Mouse (Mus musculus): ENCODE data around the gene Spint5. TPM values are rescaled to one million over a fixed set of nuclear protein-coding genes. Genes with fewer than 3 reads are reported as not detected.
"Not testable (repeated sequence)": the region's sequence is repeated elsewhere in the genome, so short reads cannot be mapped to it uniquely, and the experiment has no call there.

Gene Spint5
- polyA plus RNA-seq, 1 experiment from 2014 or later = not detected

GRCm38 (mm10) chr2:164698201-164698600 is 16.9 kb upstream of the Spint5 start, which contains the start of gene Spint4:
TSS of gene Spint4 (plus strand) at chr2:164698501.
- Histone ChIP-seq H3K36me3 (ENCODE audit: control insufficient read depth, insufficient read depth) (no peaks in the 10 kb centered on the region), H3K4me2 (ENCODE audit: low read length) (no peak within 1 kb of the TSS), H3K27ac (ENCODE audit: low read length) (no peak within 1 kb of the TSS), H3K4me1 (replicated peaks; ENCODE audit: control insufficient read depth, insufficient read depth, low read length) (no peaks in the 10 kb centered on the region), H3K4me3 (replicated peaks; ENCODE audit: low read length) (no peak within 1 kb of the TSS), H3K9ac (replicated peaks; ENCODE audit: low read depth, low read length) (no peak within 1 kb of the TSS), H3K27me3 (replicated peaks; ENCODE audit: control insufficient read depth, insufficient read depth, low read length) (no peaks in the 10 kb centered on the region), H3K9me3 (ENCODE audit: control insufficient read depth, low read length) (no peaks in the 10 kb centered on the region)
- ATAC-seq = no peak
- 72% methylated on average over 4 of the region's 4 CpGs for WGBS

GRCm38 (mm10) chr2:164700959-164701358 is 14.1 kb upstream of the Spint5 start:
- Histone ChIP-seq H3K27me3 (replicated peaks; ENCODE audit: control insufficient read depth, insufficient read depth, low read length) (no peaks in the 10 kb centered on the region), H3K4me3 (replicated peaks; ENCODE audit: low read length) (no peak overlapping the region), H3K27ac (ENCODE audit: low read length) (no peak overlapping the region), H3K36me3 (ENCODE audit: control insufficient read depth, insufficient read depth) (no peaks in the 10 kb centered on the region), H3K9me3 (ENCODE audit: control insufficient read depth, low read length) (no peaks in the 10 kb centered on the region), H3K4me2 (ENCODE audit: low read length) (no peak overlapping the region), H3K9ac (replicated peaks; ENCODE audit: low read depth, low read length) (no peak overlapping the region), H3K4me1 (replicated peaks; ENCODE audit: control insufficient read depth, insufficient read depth, low read length) (no peaks in the 10 kb centered on the region)
- no peak for ATAC-seq
- WGBS = 83% methylated on average over 5 of the region's 5 CpGs

GRCm38 (mm10) chr2:164701761-164702160 is 13.3 kb upstream of the Spint5 start:
- Histone ChIP-seq H3K36me3 (ENCODE audit: control insufficient read depth, insufficient read depth) (no peaks in the 10 kb centered on the region), H3K9me3 (ENCODE audit: control insufficient read depth, low read length) (no peaks in the 10 kb centered on the region), H3K4me1 (replicated peaks; ENCODE audit: control insufficient read depth, insufficient read depth, low read length) (no peaks in the 10 kb centered on the region), H3K27me3 (replicated peaks; ENCODE audit: control insufficient read depth, insufficient read depth, low read length) (no peaks in the 10 kb centered on the region), H3K9ac (replicated peaks; ENCODE audit: low read depth, low read length) (no peak overlapping the region), H3K4me2 (ENCODE audit: low read length) (no peak overlapping the region), H3K27ac (ENCODE audit: low read length) (no peak overlapping the region), H3K4me3 (replicated peaks; ENCODE audit: low read length) (no peak overlapping the region)
- ATAC-seq = no peak
- WGBS = 92% methylated on average over 5 of the region's 5 CpGs

- WGBS = 86% methylated on average over 5 of the region's 5 CpGs
- no peaks in the 10 kb centered on the region for H3K9me3 ChIP-seq (ENCODE audit: control insufficient read depth, low read length)
- H3K36me3 ChIP-seq (ENCODE audit: control insufficient read depth, insufficient read depth) = no peaks in the 10 kb centered on the region
- H3K4me2 ChIP-seq (ENCODE audit: low read length) = no peak overlapping the region
- no peak for ATAC-seq
- H3K9ac ChIP-seq (replicated peaks; ENCODE audit: low read depth, low read length) = no peak overlapping the region
- H3K4me1 ChIP-seq (replicated peaks; ENCODE audit: control insufficient read depth, insufficient read depth, low read length) = no peaks in the 10 kb centered on the region
- H3K4me3 ChIP-seq (replicated peaks; ENCODE audit: low read length) = no peak overlapping the region
- no peaks in the 10 kb centered on the region for H3K27me3 ChIP-seq (replicated peaks; ENCODE audit: control insufficient read depth, insufficient read depth, low read length)
- no peak overlapping the region for H3K27ac ChIP-seq (ENCODE audit: low read length)
These were observed 10.9 kb upstream of the Spint5 start for GRCm38 (mm10) chr2:164704235-164704634.

- no peak overlapping the region for H3K4me2 ChIP-seq (ENCODE audit: low read length)
- no peak overlapping the region for H3K9ac ChIP-seq (replicated peaks; ENCODE audit: low read depth, low read length)
- no peak overlapping the region for H3K27ac ChIP-seq (ENCODE audit: low read length)
- no peaks in the 10 kb centered on the region for H3K36me3 ChIP-seq (ENCODE audit: control insufficient read depth, insufficient read depth)
- no peaks in the 10 kb centered on the region for H3K27me3 ChIP-seq (replicated peaks; ENCODE audit: control insufficient read depth, insufficient read depth, low read length)
- no peak overlapping the region for H3K4me3 ChIP-seq (replicated peaks; ENCODE audit: low read length)
- WGBS = 91% methylated on average over 6 of the region's 6 CpGs
- no peaks in the 10 kb centered on the region for H3K4me1 ChIP-seq (replicated peaks; ENCODE audit: control insufficient read depth, insufficient read depth, low read length)
- H3K9me3 ChIP-seq (ENCODE audit: control insufficient read depth, low read length) = no peaks in the 10 kb centered on the region
- no peak for ATAC-seq
These were observed 9.8 kb upstream of the Spint5 start for GRCm38 (mm10) chr2:164705328-164705727.

- H3K36me3 ChIP-seq (ENCODE audit: control insufficient read depth, insufficient read depth) = no peaks in the 10 kb centered on the region
- H3K4me1 ChIP-seq (replicated peaks; ENCODE audit: control insufficient read depth, insufficient read depth, low read length) = no peaks in the 10 kb centered on the region
- no peak for ATAC-seq
- 89% methylated on average over 14 of the region's 14 CpGs for WGBS
- H3K27ac ChIP-seq (ENCODE audit: low read length) = no peak overlapping the region
- no peak overlapping the region for H3K4me2 ChIP-seq (ENCODE audit: low read length)
- no peak overlapping the region for H3K9ac ChIP-seq (replicated peaks; ENCODE audit: low read depth, low read length)
- no peak overlapping the region for H3K4me3 ChIP-seq (replicated peaks; ENCODE audit: low read length)
- no peaks in the 10 kb centered on the region for H3K27me3 ChIP-seq (replicated peaks; ENCODE audit: control insufficient read depth, insufficient read depth, low read length)
- no peaks in the 10 kb centered on the region for H3K9me3 ChIP-seq (ENCODE audit: control insufficient read depth, low read length)
These were observed 9.1 kb upstream of the Spint5 start for GRCm38 (mm10) chr2:164705991-164706390.

- not testable (repeated sequence) for H3K27ac ChIP-seq (ENCODE audit: low read length); H3K4me3 ChIP-seq (replicated peaks; ENCODE audit: low read length); ATAC-seq; H3K4me1 ChIP-seq (replicated peaks; ENCODE audit: control insufficient read depth, insufficient read depth, low read length); H3K36me3 ChIP-seq (ENCODE audit: control insufficient read depth, insufficient read depth); H3K9ac ChIP-seq (replicated peaks; ENCODE audit: low read depth, low read length); H3K27me3 ChIP-seq (replicated peaks; ENCODE audit: control insufficient read depth, insufficient read depth, low read length); H3K4me2 ChIP-seq (ENCODE audit: low read length); H3K9me3 ChIP-seq (ENCODE audit: control insufficient read depth, low read length)
- WGBS = 90% methylated on average over 18 of the region's 23 CpGs
These were observed 1.2 kb downstream of the Spint5 start for GRCm38 (mm10) chr2:164716194-164716786.

- H3K36me3 ChIP-seq (ENCODE audit: control insufficient read depth, insufficient read depth) = no peaks in the 10 kb centered on the region
- no peak overlapping the region for H3K9ac ChIP-seq (replicated peaks; ENCODE audit: low read depth, low read length)
- ATAC-seq = no peak
- H3K4me1 ChIP-seq (replicated peaks; ENCODE audit: control insufficient read depth, insufficient read depth, low read length) = no peaks in the 10 kb centered on the region
- H3K27ac ChIP-seq (ENCODE audit: low read length) = no peak overlapping the region
- no peaks in the 10 kb centered on the region for H3K9me3 ChIP-seq (ENCODE audit: control insufficient read depth, low read length)
- H3K27me3 ChIP-seq (replicated peaks; ENCODE audit: control insufficient read depth, insufficient read depth, low read length) = no peaks in the 10 kb centered on the region
- WGBS = 55% methylated on average over 4 of the region's 4 CpGs
- H3K4me2 ChIP-seq (ENCODE audit: low read length) = no peak overlapping the region
- no peak overlapping the region for H3K4me3 ChIP-seq (replicated peaks; ENCODE audit: low read length)
These were observed 8.2 kb downstream of the Spint5 start for GRCm38 (mm10) chr2:164723276-164723675.

- H3K36me3 ChIP-seq (ENCODE audit: control insufficient read depth, insufficient read depth) = no peaks in the 10 kb centered on the region
- H3K9me3 ChIP-seq (ENCODE audit: control insufficient read depth, low read length) = no peaks in the 10 kb centered on the region
- 26% methylated on average over 6 of the region's 6 CpGs for WGBS
- no peaks in the 10 kb centered on the region for H3K27me3 ChIP-seq (replicated peaks; ENCODE audit: control insufficient read depth, insufficient read depth, low read length)
- H3K4me1 ChIP-seq (replicated peaks; ENCODE audit: control insufficient read depth, insufficient read depth, low read length) = no peaks in the 10 kb centered on the region
- no peak overlapping the region for H3K4me2 ChIP-seq (ENCODE audit: low read length)
- no peak for ATAC-seq
- no peak overlapping the region for H3K4me3 ChIP-seq (replicated peaks; ENCODE audit: low read length)
- no peak overlapping the region for H3K27ac ChIP-seq (ENCODE audit: low read length)
- no peak overlapping the region for H3K9ac ChIP-seq (replicated peaks; ENCODE audit: low read depth, low read length)
These were observed 11.0 kb downstream of the Spint5 start for GRCm38 (mm10) chr2:164725895-164726619.
